14 mouse cellular contexts compared by ENCODE assay signal in the genomic region with DNA sequence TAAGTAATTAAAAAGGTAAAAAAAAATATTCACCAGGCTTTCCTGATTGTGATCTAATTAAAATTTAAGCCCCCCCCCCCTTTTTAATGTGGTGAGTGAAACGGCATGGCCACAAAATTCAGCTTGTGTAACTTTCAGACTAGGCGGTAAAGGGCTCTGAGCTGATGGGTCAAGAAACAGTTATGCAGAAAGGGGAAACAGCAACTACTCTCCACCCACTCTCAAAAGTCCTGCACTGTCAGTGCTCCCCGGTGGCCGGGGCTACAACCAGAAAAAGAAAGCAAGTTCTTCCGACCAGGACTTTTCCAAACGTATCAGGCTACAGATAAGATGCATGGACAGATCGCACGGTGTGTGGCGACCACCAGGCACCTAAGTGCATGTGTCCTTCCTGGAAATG.
"Had no signal": no experiment of that assay in that cellular context is flagged by ENCODE, and none has a peak within 500 bp of the region (broad histone marks: within the 10 kb centered on the region; RNA-seq: fewer than 3 reads in every experiment).

No protein-coding gene starts in this region.

- ATAC-seq: inflammation-experienced regulatory T-cells, adult 6 months; intestine, embryonic 15.5 days; intestine, postnatal 0 days had no signal

- DNase-seq: gastrocnemius, postnatal 14 days; gastrocnemius, postnatal 36 days; heart, adult 18-20 months; heart, postnatal 14 days; heart, postnatal 36 days; kidney, adult 18-20 months; kidney, adult 8-10 months; kidney, postnatal 10 days; kidney, postnatal 25 days; kidney, postnatal 4 days; liver had no signal
